Mouse (Mus musculus): ENCODE measurements around the gene Traf7. TPM values are rescaled to one million over a fixed set of nuclear protein-coding genes. Genes with fewer than 3 reads are reported as not detected.

Gene Traf7
- 182 and 282 TPM in 2 replicates for polyA plus RNA-seq (2012; rRNA removed; ENCODE audit: low replicate concordance)

DNA sequence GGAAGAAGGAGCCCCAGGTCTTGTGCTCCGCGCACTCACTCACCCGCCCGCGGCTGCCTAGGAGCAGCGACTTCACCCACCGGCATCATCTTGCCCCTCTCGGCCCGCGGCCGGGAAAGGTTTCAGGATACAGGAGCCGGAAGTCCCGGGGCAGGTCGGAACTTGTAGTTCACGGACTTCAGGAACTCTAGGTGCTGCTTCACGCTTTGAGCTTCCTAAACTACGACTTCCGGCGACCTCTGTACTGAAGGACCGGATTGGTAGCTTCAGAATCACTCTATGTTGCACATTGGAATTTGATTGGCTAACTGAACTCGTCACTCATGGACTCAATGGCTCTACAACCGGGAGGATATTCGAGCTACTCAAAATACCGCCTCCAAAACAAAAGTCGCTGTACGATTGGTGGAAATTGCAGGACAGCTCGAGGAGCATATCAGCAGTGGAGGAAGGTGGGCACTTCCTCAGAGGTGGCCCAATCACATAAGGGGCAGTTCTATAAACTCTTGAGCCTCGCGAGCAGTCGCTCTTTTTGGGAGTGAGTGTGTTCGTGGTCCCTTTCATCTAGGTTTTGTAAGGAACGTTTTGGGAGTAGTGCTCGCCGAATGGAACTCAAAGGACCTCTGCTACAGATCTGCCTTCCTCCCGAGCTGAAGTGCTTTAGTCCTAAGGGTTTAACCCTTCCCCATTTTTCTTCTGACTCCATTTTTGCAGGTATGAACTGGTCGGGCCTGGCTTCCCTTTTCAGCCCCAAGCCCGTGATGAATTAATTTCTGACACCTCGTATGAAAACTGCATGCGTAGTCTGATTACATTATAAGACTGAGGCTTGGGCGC lies at the start of gene Traf7:
TSS of gene Traf7 (minus strand) at position 216 of the 837 bp plus-strand sequence.

GRCm38 (mm10) chr17:24549618-24550415 lies 22.1 kb upstream of the Traf7 start, which contains the start of gene Pkd1:
Pkd1 (plus strand) TSS chr17:24549834.

GRCm38 (mm10) chr17:24534160-24534718 lies 6.5 kb upstream of the Traf7 start, which contains the start of gene Rab26:
Rab26 (minus strand) TSS chr17:24534210.

DNA sequence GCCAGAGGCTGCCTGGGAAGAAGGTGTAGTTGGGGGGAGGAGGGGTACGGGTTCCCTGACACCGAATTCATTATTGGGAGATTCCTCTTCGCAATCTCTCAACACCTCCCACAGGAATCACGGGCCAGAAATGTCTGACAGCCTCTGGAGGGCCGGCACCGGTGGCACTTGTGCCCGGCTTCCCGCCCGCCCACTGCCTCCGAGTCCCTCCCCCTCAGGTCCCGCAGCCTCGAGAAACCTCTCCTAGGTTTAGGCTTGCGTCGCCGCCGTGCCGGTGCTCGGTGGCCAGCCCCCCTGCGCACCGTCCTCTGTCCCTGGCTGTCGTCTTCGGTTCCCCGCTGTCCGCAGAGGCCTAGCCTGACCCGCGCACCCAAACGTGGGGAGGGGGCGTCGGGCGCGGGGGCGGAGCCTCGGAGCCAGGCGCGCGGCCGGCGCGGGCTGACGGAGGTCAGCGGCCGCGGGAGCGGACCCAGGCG lies 39.5 kb downstream of the Traf7 start, which contains the start of gene Caskin1:
TSS of gene Caskin1 (plus strand) at position 416 of the 476 bp plus-strand sequence.

DNA sequence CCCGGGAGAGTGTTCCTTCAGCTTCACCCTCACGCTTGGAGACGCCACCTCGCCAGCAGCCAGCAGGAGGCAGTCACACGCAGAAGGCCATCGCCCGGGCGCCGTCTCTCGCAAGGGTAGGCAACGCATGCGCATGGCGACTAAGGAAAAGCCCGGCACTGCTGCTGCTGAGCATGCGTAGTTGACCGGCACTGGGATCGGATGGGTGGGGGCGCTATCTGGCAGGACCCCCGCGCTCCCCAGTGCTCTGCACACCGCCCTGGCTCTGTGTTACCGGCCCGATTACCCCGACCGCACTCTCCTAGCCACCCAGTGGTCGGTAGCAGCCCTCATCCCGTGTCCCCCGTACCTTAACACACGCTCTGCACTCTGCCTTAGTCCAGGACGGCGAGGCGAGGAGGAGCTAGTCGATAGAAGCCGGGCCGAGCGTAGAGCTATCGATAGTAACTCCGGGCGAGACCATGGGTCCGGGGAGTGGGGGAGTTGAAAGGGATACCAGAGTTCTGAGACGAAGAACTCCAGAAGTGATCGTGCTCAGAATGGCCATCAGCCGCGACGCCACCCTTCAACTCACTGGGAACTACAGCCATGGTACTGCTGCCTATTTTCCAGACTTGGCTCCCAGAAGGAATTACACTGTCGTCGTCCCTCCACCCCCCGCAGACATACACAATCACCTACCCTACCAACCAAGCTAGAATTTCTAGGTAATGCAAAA lies 48.9 kb downstream of the Traf7 start, which contains the start of gene Mlst8:
TSS of gene Mlst8 (minus strand) at position 416 of the 718 bp plus-strand sequence.

DNA sequence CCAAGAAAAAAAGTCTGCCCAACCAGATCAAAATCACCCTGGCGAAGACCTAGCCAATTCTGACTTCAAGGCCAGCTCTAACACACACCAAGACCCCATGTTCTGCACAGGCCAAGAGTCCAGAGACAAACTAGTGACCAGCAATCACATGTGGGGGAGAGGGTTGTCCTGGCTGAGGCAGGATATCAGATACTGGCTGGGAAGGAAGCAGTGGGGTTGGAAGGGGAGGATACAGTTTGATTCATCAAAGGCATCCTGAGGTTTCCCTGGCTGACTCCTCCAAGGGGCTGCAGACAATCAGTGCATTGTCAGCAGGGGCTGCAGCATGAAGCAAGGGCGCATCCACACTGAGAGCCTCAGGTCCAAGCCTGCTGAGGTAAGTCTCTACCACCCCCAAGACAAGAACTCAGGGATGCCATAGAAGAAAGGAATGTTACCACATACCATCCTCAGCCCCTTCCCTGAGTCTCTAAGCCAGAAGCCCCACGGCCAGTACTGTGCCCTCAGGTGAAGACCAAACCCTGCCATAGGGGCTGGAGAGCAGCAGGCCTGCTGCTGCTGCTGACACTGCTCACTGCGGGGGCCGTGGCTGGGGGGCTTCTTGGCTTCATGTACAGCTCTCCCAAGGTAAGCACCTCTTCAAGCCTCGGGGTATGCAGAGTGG lies 54.0 kb downstream of the Traf7 start, which contains the start of gene Bricd5:
TSS of gene Bricd5 (plus strand) at position 273 of the 664 bp plus-strand sequence.

GRCm38 (mm10) chr17:24469910-24470602 lies 57.7 kb downstream of the Traf7 start, which contains the start of the genes E4f1 and Pgp:
E4f1 (minus strand) TSS chr17:24470313.
Pgp (plus strand) TSS chr17:24470392.

Other genes starting within 250 kb of the Traf7 start
- 0.05 TPM in 1 of 2 replicates, not detected in the other for gene Abca17, start 176.9 kb downstream of the Traf7 start, polyA plus RNA-seq (2012; rRNA removed; ENCODE audit: low replicate concordance)
- 39.5 and 58.9 TPM in 2 replicates for gene Abca3, start 176.0 kb downstream of the Traf7 start, polyA plus RNA-seq (2012; rRNA removed; ENCODE audit: low replicate concordance)
- gene Rnps1, start 113.4 kb downstream of the Traf7 start, polyA plus RNA-seq (2012; rRNA removed; ENCODE audit: low replicate concordance) = 66.9 and 162 TPM in 2 replicates
- gene Eci1, start 101.3 kb downstream of the Traf7 start, polyA plus RNA-seq (2012; rRNA removed; ENCODE audit: low replicate concordance) = 161 and 217 TPM in 2 replicates
- gene Dnase1l2, start 84.8 kb downstream of the Traf7 start, polyA plus RNA-seq (2012; rRNA removed; ENCODE audit: low replicate concordance) = 6.2 and 11.7 TPM in 2 replicates
- gene E4f1, start 57.6 kb downstream of the Traf7 start, polyA plus RNA-seq (2012; rRNA removed; ENCODE audit: low replicate concordance) = 74.7 and 92.1 TPM in 2 replicates
- 39.2 and 51.2 TPM in 2 replicates for gene Pgp, start 57.5 kb downstream of the Traf7 start, polyA plus RNA-seq (2012; rRNA removed; ENCODE audit: low replicate concordance)
- gene Bricd5, start 54.1 kb downstream of the Traf7 start, polyA plus RNA-seq (2012; rRNA removed; ENCODE audit: low replicate concordance) = 0.13 and 0.39 TPM in 2 replicates
- gene Mlst8, start 48.9 kb downstream of the Traf7 start, polyA plus RNA-seq (2012; rRNA removed; ENCODE audit: low replicate concordance) = 38.1 and 67.3 TPM in 2 replicates
- gene Caskin1, start 39.3 kb downstream of the Traf7 start, polyA plus RNA-seq (2012; rRNA removed; ENCODE audit: low replicate concordance) = 0.37 and 3.5 TPM in 2 replicates
- 0.34 and 0.81 TPM in 2 replicates for gene Rab26, start 6.3 kb upstream of the Traf7 start, polyA plus RNA-seq (2012; rRNA removed; ENCODE audit: low replicate concordance)
- 82.6 and 139 TPM in 2 replicates for gene Pkd1, start 21.9 kb upstream of the Traf7 start, polyA plus RNA-seq (2012; rRNA removed; ENCODE audit: low replicate concordance)
- gene Tsc2, start 104.7 kb upstream of the Traf7 start, polyA plus RNA-seq (2012; rRNA removed; ENCODE audit: low replicate concordance) = 180 and 186 TPM in 2 replicates
- gene Nthl1, start 104.7 kb upstream of the Traf7 start, polyA plus RNA-seq (2012; rRNA removed; ENCODE audit: low replicate concordance) = 21.7 and 22.7 TPM in 2 replicates
- 159 and 182 TPM in 2 replicates for gene Slc9a3r2, start 122.4 kb upstream of the Traf7 start, polyA plus RNA-seq (2012; rRNA removed; ENCODE audit: low replicate concordance)
- gene Npw, start 130.5 kb upstream of the Traf7 start, polyA plus RNA-seq (2012; rRNA removed; ENCODE audit: low replicate concordance) = 0.75 and 0.93 TPM in 2 replicates
- 59.9 and 96.8 TPM in 2 replicates for gene Zfp598, start 141.7 kb upstream of the Traf7 start, polyA plus RNA-seq (2012; rRNA removed; ENCODE audit: low replicate concordance)
- gene Syngr3, start 162.0 kb upstream of the Traf7 start, polyA plus RNA-seq (2012; rRNA removed; ENCODE audit: low replicate concordance) = 0.24 and 0.55 TPM in 2 replicates
- 32.2 and 33.0 TPM in 2 replicates for gene Gfer, start 168.2 kb upstream of the Traf7 start, polyA plus RNA-seq (2012; rRNA removed; ENCODE audit: low replicate concordance)
- 7.8 and 11.2 TPM in 2 replicates for gene Noxo1, start 168.3 kb upstream of the Traf7 start, polyA plus RNA-seq (2012; rRNA removed; ENCODE audit: low replicate concordance)
- 62.3 and 93.0 TPM in 2 replicates for gene Tbl3, start 179.7 kb upstream of the Traf7 start, polyA plus RNA-seq (2012; rRNA removed; ENCODE audit: low replicate concordance)
- gene Rnf151, start 190.1 kb upstream of the Traf7 start, polyA plus RNA-seq (2012; rRNA removed; ENCODE audit: low replicate concordance) = 0.13 and 0.19 TPM in 2 replicates
- gene Rps2, start 190.2 kb upstream of the Traf7 start, polyA plus RNA-seq (2012; rRNA removed; ENCODE audit: low replicate concordance) = 1,499 and 4,382 TPM in 2 replicates
- gene Ndufb10, start 196.5 kb upstream of the Traf7 start, polyA plus RNA-seq (2012; rRNA removed; ENCODE audit: low replicate concordance) = 368 and 449 TPM in 2 replicates
- 0.15 and 0.24 TPM in 2 replicates for gene Rpl3l, start 199.9 kb upstream of the Traf7 start, polyA plus RNA-seq (2012; rRNA removed; ENCODE audit: low replicate concordance)
- 104 and 170 TPM in 2 replicates for gene Msrb1, start 208.7 kb upstream of the Traf7 start, polyA plus RNA-seq (2012; rRNA removed; ENCODE audit: low replicate concordance)
- 0.80 and 5.6 TPM in 2 replicates for gene Hs3st6, start 225.1 kb upstream of the Traf7 start, polyA plus RNA-seq (2012; rRNA removed; ENCODE audit: low replicate concordance)